Mouse (Mus musculus): ENCODE results near the gene Slc5a4b. TPM values are rescaled to one million over a fixed set of nuclear protein-coding genes. Genes with fewer than 3 reads are reported as not detected.
"Not testable (repeated sequence)": the region's sequence is repeated elsewhere in the genome, so short reads cannot be mapped to it uniquely, and the experiment has no call there.

Gene Slc5a4b
- total RNA-seq (2018; cell fraction: chromatin; rRNA removed) = not detected
- total RNA-seq (2018; cell fraction: cytosol; rRNA removed) = not detected
- not detected for total RNA-seq (2018; cell fraction: nucleus; rRNA removed)
- not detected in 3 replicates for polyA plus RNA-seq (2018)

GRCm38 (mm10) chr10:76110861-76111260, at the start of gene Slc5a4b:
Slc5a4b (minus strand) TSS chr10:76110961.
- Histone ChIP-seq H3K36me3 (ENCODE audit: inconsistent target) (no peaks in the 10 kb centered on the region), H3K4me3 (ENCODE audit: inconsistent target) (no peak within 1 kb of the TSS), H3K79me2 (ENCODE audit: inconsistent target) (no peaks in the 10 kb centered on the region), H3K27ac (no peak within 1 kb of the TSS)
- WGBS (ENCODE audit: missing documents) = 84% methylated on average over 4 of the region's 4 CpGs

GRCm38 (mm10) chr10:76158009-76158408, 47.2 kb upstream of the Slc5a4b start:
- no peaks in the 10 kb centered on the region for H3K36me3 ChIP-seq (ENCODE audit: inconsistent target)
- H3K79me2 ChIP-seq (ENCODE audit: inconsistent target) = no peaks in the 10 kb centered on the region
- WGBS (ENCODE audit: missing documents) = 80% methylated on average over 1 of the region's 1 CpGs
- H3K4me3 ChIP-seq (ENCODE audit: inconsistent target) = no peak overlapping the region
- H3K27ac ChIP-seq = no peak overlapping the region

GRCm38 (mm10) chr10:76157528-76157927, 46.8 kb upstream of the Slc5a4b start:
- Histone ChIP-seq H3K27ac (no peak overlapping the region), H3K79me2 (ENCODE audit: inconsistent target) (no peaks in the 10 kb centered on the region), H3K4me3 (ENCODE audit: inconsistent target) (no peak overlapping the region), H3K36me3 (ENCODE audit: inconsistent target) (no peaks in the 10 kb centered on the region)
- WGBS (ENCODE audit: missing documents) = 82% methylated on average over 5 of the region's 5 CpGs

- no peaks in the 10 kb centered on the region for H3K36me3 ChIP-seq (ENCODE audit: inconsistent target)
- H3K79me2 ChIP-seq (ENCODE audit: inconsistent target) = no peaks in the 10 kb centered on the region
- H3K4me3 ChIP-seq (ENCODE audit: inconsistent target) = no peak overlapping the region
- WGBS (ENCODE audit: missing documents) = 84% methylated on average over 7 of the region's 7 CpGs
- H3K27ac ChIP-seq = no peak overlapping the region
Measured at GRCm38 (mm10) chr10:76155911-76156310, 45.1 kb upstream of the Slc5a4b start.

GRCm38 (mm10) chr10:76147278-76147677, 36.5 kb upstream of the Slc5a4b start, which contains the start of gene Slc5a4a:
Slc5a4a (plus strand) TSS chr10:76147451.
- 94% methylated on average over 5 of the region's 5 CpGs for WGBS (ENCODE audit: missing documents)
- H3K27ac ChIP-seq = no peak within 1 kb of the TSS
- no peaks in the 10 kb centered on the region for H3K79me2 ChIP-seq (ENCODE audit: inconsistent target)
- H3K36me3 ChIP-seq (ENCODE audit: inconsistent target) = no peaks in the 10 kb centered on the region
- no peak within 1 kb of the TSS for H3K4me3 ChIP-seq (ENCODE audit: inconsistent target)

- WGBS (ENCODE audit: missing documents) = 63% methylated on average over 8 of the region's 8 CpGs
- Histone ChIP-seq H3K4me3 (ENCODE audit: inconsistent target) (no peak overlapping the region), H3K79me2 (ENCODE audit: inconsistent target) (no peaks in the 10 kb centered on the region), H3K36me3 (ENCODE audit: inconsistent target) (no peaks in the 10 kb centered on the region), H3K27ac (no peak overlapping the region)
Measured at GRCm38 (mm10) chr10:76146846-76147245, 36.1 kb upstream of the Slc5a4b start.

- Histone ChIP-seq H3K27ac (no peak overlapping the region), H3K36me3 (ENCODE audit: inconsistent target) (no peaks in the 10 kb centered on the region), H3K79me2 (ENCODE audit: inconsistent target) (no peaks in the 10 kb centered on the region), H3K4me3 (ENCODE audit: inconsistent target) (no peak overlapping the region)
- 83% methylated on average over 2 of the region's 2 CpGs for whole genome bisulfite sequencing (ENCODE audit: missing documents)
Measured at GRCm38 (mm10) chr10:76136318-76136717, 25.6 kb upstream of the Slc5a4b start.

- Histone ChIP-seq H3K79me2 (ENCODE audit: inconsistent target) (no peaks in the 10 kb centered on the region), H3K27ac (no peak overlapping the region), H3K36me3 (ENCODE audit: inconsistent target) (no peaks in the 10 kb centered on the region), H3K4me3 (ENCODE audit: inconsistent target) (no peak overlapping the region)
- WGBS (ENCODE audit: missing documents) = 74% methylated on average over 4 of the region's 4 CpGs
Measured at GRCm38 (mm10) chr10:76132506-76132905, 21.7 kb upstream of the Slc5a4b start.

- WGBS (ENCODE audit: missing documents) = 89% methylated on average over 5 of the region's 5 CpGs
- Histone ChIP-seq H3K4me3 (ENCODE audit: inconsistent target) (no peak overlapping the region), H3K79me2 (ENCODE audit: inconsistent target) (no peaks in the 10 kb centered on the region)
Measured at GRCm38 (mm10) chr10:76121495-76121894, 10.7 kb upstream of the Slc5a4b start.

GRCm38 (mm10) chr10:76120124-76120711, 9.5 kb upstream of the Slc5a4b start:
- WGBS (ENCODE audit: missing documents) = 71% methylated on average over 4 of the region's 4 CpGs
- Histone ChIP-seq H3K79me2 (ENCODE audit: inconsistent target) (no peaks in the 10 kb centered on the region), H3K4me3 (ENCODE audit: inconsistent target) (no peak overlapping the region), H3K36me3 (ENCODE audit: inconsistent target) (no peaks in the 10 kb centered on the region), H3K27ac (no peak overlapping the region)

More at GRCm38 (mm10) chr10:76121495-76121894, 10.7 kb upstream of the Slc5a4b start:
- Histone ChIP-seq H3K36me3 (ENCODE audit: inconsistent target) (no peaks in the 10 kb centered on the region), H3K27ac (no peak overlapping the region)

- 0% methylated on average over 1 of the region's 1 CpGs for WGBS (ENCODE audit: missing documents)
Measured at GRCm38 (mm10) chr10:76118741-76119140, 8.0 kb upstream of the Slc5a4b start.

GRCm38 (mm10) chr10:76117966-76118365, 7.2 kb upstream of the Slc5a4b start:
- WGBS (ENCODE audit: missing documents) = 38% methylated on average over 3 of the region's 5 CpGs
- H3K36me3 ChIP-seq (ENCODE audit: inconsistent target) = no peaks in the 10 kb centered on the region
- no peak overlapping the region for H3K27ac ChIP-seq
- no peak overlapping the region for H3K4me3 ChIP-seq (ENCODE audit: inconsistent target)
- no peaks in the 10 kb centered on the region for H3K79me2 ChIP-seq (ENCODE audit: inconsistent target)

More at GRCm38 (mm10) chr10:76118741-76119140, 8.0 kb upstream of the Slc5a4b start:
- no peaks in the 10 kb centered on the region for H3K36me3 ChIP-seq (ENCODE audit: inconsistent target)
- no peak overlapping the region for H3K27ac ChIP-seq
- H3K79me2 ChIP-seq (ENCODE audit: inconsistent target) = no peaks in the 10 kb centered on the region
- H3K4me3 ChIP-seq (ENCODE audit: inconsistent target) = no peak overlapping the region

- Histone ChIP-seq H3K36me3 (ENCODE audit: inconsistent target) (no peaks in the 10 kb centered on the region), H3K79me2 (ENCODE audit: inconsistent target) (no peaks in the 10 kb centered on the region), H3K4me3 (ENCODE audit: inconsistent target) (no peak overlapping the region), H3K27ac (no peak overlapping the region)
- WGBS (ENCODE audit: missing documents) = 74% methylated on average over 9 of the region's 9 CpGs
Measured at GRCm38 (mm10) chr10:76097368-76097767, 13.4 kb downstream of the Slc5a4b start.

GRCm38 (mm10) chr10:76096580-76096979, 14.2 kb downstream of the Slc5a4b start:
- 84% methylated on average over 8 of the region's 8 CpGs for WGBS (ENCODE audit: missing documents)
- Histone ChIP-seq H3K36me3 (ENCODE audit: inconsistent target) (no peaks in the 10 kb centered on the region), H3K79me2 (ENCODE audit: inconsistent target) (no peaks in the 10 kb centered on the region), H3K27ac (no peak overlapping the region), H3K4me3 (ENCODE audit: inconsistent target) (no peak overlapping the region)

GRCm38 (mm10) chr10:76077008-76077407, 33.8 kb downstream of the Slc5a4b start:
- not testable (repeated sequence) for H3K4me3 ChIP-seq (ENCODE audit: inconsistent target); H3K27ac ChIP-seq; H3K79me2 ChIP-seq (ENCODE audit: inconsistent target); H3K36me3 ChIP-seq (ENCODE audit: inconsistent target)
- 94% methylated on average over 2 of the region's 2 CpGs for WGBS (ENCODE audit: missing documents)

- not testable (repeated sequence) for H3K4me3 ChIP-seq (ENCODE audit: inconsistent target); H3K27ac ChIP-seq; H3K36me3 ChIP-seq (ENCODE audit: inconsistent target); H3K79me2 ChIP-seq (ENCODE audit: inconsistent target)
- 92% methylated on average over 5 of the region's 5 CpGs for WGBS (ENCODE audit: missing documents)
Measured at GRCm38 (mm10) chr10:76072080-76072479, 38.7 kb downstream of the Slc5a4b start.
